Mouse (Mus musculus): Measurements from ENCODE around the gene Camk2n2. TPM values are rescaled to one million over a fixed set of nuclear protein-coding genes. Genes with fewer than 3 reads are reported as not detected.
A peak's percentile ranks its signal among the peaks of the same experiment; 100 is the strongest.

Camk2n2 gene
- polyA plus RNA-seq, 1 experiment from 2014 or later: 0.52 TPM

- peak; percentile 90 for DNase-seq (ENCODE audit: low spot score)
Observed at GRCm38 (mm10) chr16:20611357-20612227, 9.5 kb downstream of the Camk2n2 start, which contains the start of the genes Eef1akmt4, Gm49333 and Alg3. Gene Eef1akmt4, plus strand, starts transcription at chr16:20611593. Gene Gm49333, plus strand, starts transcription at chr16:20611610. Gene Alg3, minus strand, starts transcription at chr16:20611735.

GRCm38 (mm10) chr16:20610501-20611356 is 10.4 kb downstream of the Camk2n2 start:
- peak; percentile 84 for DNase-seq (ENCODE audit: low spot score)

- no peak for DNase-seq (ENCODE audit: low spot score)
Observed at GRCm38 (mm10) chr16:20604705-20605104, 16.4 kb downstream of the Camk2n2 start.

GRCm38 (mm10) chr16:20600511-20600910 is 20.6 kb downstream of the Camk2n2 start:
- DNase-seq (ENCODE audit: low spot score): no peak

GRCm38 (mm10) chr16:20596687-20597441 is 24.2 kb downstream of the Camk2n2 start:
- no peak for DNase-seq (ENCODE audit: low spot score)

- DNase-seq (ENCODE audit: low spot score): no peak
Observed at GRCm38 (mm10) chr16:20595737-20596136, 25.4 kb downstream of the Camk2n2 start.

GRCm38 (mm10) chr16:20595060-20595673 is 25.9 kb downstream of the Camk2n2 start:
- no peak for DNase-seq (ENCODE audit: low spot score)

- no peak for DNase-seq (ENCODE audit: low spot score)
Observed at GRCm38 (mm10) chr16:20591076-20591705, 29.9 kb downstream of the Camk2n2 start.

- no peak for DNase-seq (ENCODE audit: low spot score)
Observed at GRCm38 (mm10) chr16:20590680-20591038, 30.4 kb downstream of the Camk2n2 start.

GRCm38 (mm10) chr16:20589939-20590679 is 31.0 kb downstream of the Camk2n2 start:
- no peak for DNase-seq (ENCODE audit: low spot score)

GRCm38 (mm10) chr16:20589366-20589938 is 31.6 kb downstream of the Camk2n2 start, which contains the start of gene Vwa5b2:
Gene Vwa5b2, plus strand, starts transcription at chr16:20589471.
- DNase-seq (ENCODE audit: low spot score): no peak

MicroRNAs encoded within 50 kb of the gene (microRNA counts, 519-probe panel; counts per million panel counts)
- microRNA mmu-miR-1224: 5,202 counts per million, percentile 85 among the panel's probes with 10 or more counts

Small RNA genes within 50 kb of the gene (microRNA-seq; reads per million reads assigned to microRNA genes)
- not detected for gene Mir1224 (ENCODE audit: borderline number of aligned reads)

Other genes starting within 250 kb of the Camk2n2 start
- 64.8 and 82.9 TPM in 2 replicates for gene Abcc5, start 194.9 kb downstream of the Camk2n2 start, polyA plus RNA-seq (2015; fragmentation: Nextera tagmentation; extraction: Ambion mirVana)
- 91.5 and 92.0 TPM in 2 replicates for gene Eif2b5, start 122.5 kb downstream of the Camk2n2 start, polyA plus RNA-seq (2015; fragmentation: Nextera tagmentation; extraction: Ambion mirVana)
- gene Dvl3, start 104.3 kb downstream of the Camk2n2 start, polyA plus RNA-seq (2015; fragmentation: Nextera tagmentation; extraction: Ambion mirVana): 4.7 and 5.3 TPM in 2 replicates
- gene Ap2m1, start 85.8 kb downstream of the Camk2n2 start, polyA plus RNA-seq (2015; fragmentation: Nextera tagmentation; extraction: Ambion mirVana): 397 and 421 TPM in 2 replicates
- 50.8 and 63.7 TPM in 2 replicates for gene Abcf3, start 72.7 kb downstream of the Camk2n2 start, polyA plus RNA-seq (2015; fragmentation: Nextera tagmentation; extraction: Ambion mirVana)
- not detected in 2 replicates for gene Vwa5b2, start 31.8 kb downstream of the Camk2n2 start, polyA plus RNA-seq (2015; fragmentation: Nextera tagmentation; extraction: Ambion mirVana)
- gene Eef1akmt4, start 9.7 kb downstream of the Camk2n2 start, polyA plus RNA-seq (2015; fragmentation: Nextera tagmentation; extraction: Ambion mirVana): 26.4 and 32.3 TPM in 2 replicates
- not detected in 2 replicates for gene Gm49333, start 9.7 kb downstream of the Camk2n2 start, polyA plus RNA-seq (2015; fragmentation: Nextera tagmentation; extraction: Ambion mirVana)
- 22.9 and 28.4 TPM in 2 replicates for gene Alg3, start 9.6 kb downstream of the Camk2n2 start, polyA plus RNA-seq (2015; fragmentation: Nextera tagmentation; extraction: Ambion mirVana)
- gene Ece2, start 8.5 kb upstream of the Camk2n2 start, polyA plus RNA-seq (2015; fragmentation: Nextera tagmentation; extraction: Ambion mirVana): 0.08 and 0.23 TPM in 2 replicates
- gene Psmd2, start 30.4 kb upstream of the Camk2n2 start, polyA plus RNA-seq (2015; fragmentation: Nextera tagmentation; extraction: Ambion mirVana): 264 TPM in 2 replicates
- 105 and 110 TPM in 2 replicates for gene Eif4g1, start 47.0 kb upstream of the Camk2n2 start, polyA plus RNA-seq (2015; fragmentation: Nextera tagmentation; extraction: Ambion mirVana)
- 2.1 and 2.3 TPM in 2 replicates for gene Fam131a, start 72.0 kb upstream of the Camk2n2 start, polyA plus RNA-seq (2015; fragmentation: Nextera tagmentation; extraction: Ambion mirVana)
- 116 and 117 TPM in 2 replicates for gene Polr2h, start 96.4 kb upstream of the Camk2n2 start, polyA plus RNA-seq (2015; fragmentation: Nextera tagmentation; extraction: Ambion mirVana)
- gene Clcn2, start 96.5 kb upstream of the Camk2n2 start, polyA plus RNA-seq (2015; fragmentation: Nextera tagmentation; extraction: Ambion mirVana): 5.3 and 7.1 TPM in 2 replicates
- gene Chrd, start 111.8 kb upstream of the Camk2n2 start, polyA plus RNA-seq (2015; fragmentation: Nextera tagmentation; extraction: Ambion mirVana): 0.91 and 1.3 TPM in 2 replicates
- 0.12 and 0.26 TPM in 2 replicates for gene Thpo, start 113.2 kb upstream of the Camk2n2 start, polyA plus RNA-seq (2015; fragmentation: Nextera tagmentation; extraction: Ambion mirVana)